Mouse (Mus musculus) olfactory bulb, adult 2 months (tissue): Measurements from ENCODE around the gene D430041D05Rik. TPM values are rescaled to one million over a fixed set of nuclear protein-coding genes. Genes with fewer than 3 reads are reported as not detected.
"Not testable (repeated sequence)": the region's sequence is repeated elsewhere in the genome, so short reads cannot be mapped to it uniquely, and the experiment has no call there.

ENCODE experiments used
- H3K27ac ChIP-seq: fragments of 200-500 bp; 2 replicates; pipeline ENCODE4 v1.5.1; 2012; ENCODE audit warnings: low read depth, low read length; ENCODE audit not compliant: insufficient read depth
- H3K4me1 ChIP-seq: fragments of 200-500 bp; 2 replicates; pipeline ENCODE4 v1.6.1; 2012; ENCODE audit warnings: low read length; ENCODE audit not compliant: control insufficient read depth, insufficient read depth
- H3K4me3 ChIP-seq: fragments of 200-500 bp; 2 replicates; pipeline ENCODE4 v1.5.1; 2012; ENCODE audit warnings: mild to moderate bottlenecking, low read depth, low read length, moderate library complexity; ENCODE audit not compliant: insufficient read depth
- CTCF ChIP-seq: fragments of 200-500 bp; IDR thresholded peaks from 2 replicates; pipeline ENCODE4 v1.5.1; 2012; ENCODE audit warnings: low read depth, mild to moderate bottlenecking, low read length, moderate library complexity; ENCODE audit not compliant: insufficient read depth
- POLR2A ChIP-seq: fragments of 200-500 bp; IDR thresholded peaks from 2 replicates; pipeline ENCODE4 v1.6.1; 2012; ENCODE audit warnings: mild to moderate bottlenecking, low read depth, low read length, moderate library complexity; ENCODE audit not compliant: insufficient read depth
- WGBS: fragments of 180-500 bp; shearing (Covaris S2); methylation state at CpG from one replicate; pipeline ENCODE4 v1.1.7; 2018; 5-methylcytosine and 5-hydroxymethylcytosine counted together
- polyA plus RNA-seq: library from polyadenylated mRNA; stranded (reverse); fragments of >200 nt; gene quantifications from 2 replicates; pipeline ENCODE4 v1.2.4, GENCODE M21; 2012; ENCODE audit warnings: low replicate concordance; ENCODE audit not compliant: missing spikeins, insufficient read depth, insufficient read length

D430041D05Rik gene
- polyA plus RNA-seq, 1 experiment: not detected

DNA sequence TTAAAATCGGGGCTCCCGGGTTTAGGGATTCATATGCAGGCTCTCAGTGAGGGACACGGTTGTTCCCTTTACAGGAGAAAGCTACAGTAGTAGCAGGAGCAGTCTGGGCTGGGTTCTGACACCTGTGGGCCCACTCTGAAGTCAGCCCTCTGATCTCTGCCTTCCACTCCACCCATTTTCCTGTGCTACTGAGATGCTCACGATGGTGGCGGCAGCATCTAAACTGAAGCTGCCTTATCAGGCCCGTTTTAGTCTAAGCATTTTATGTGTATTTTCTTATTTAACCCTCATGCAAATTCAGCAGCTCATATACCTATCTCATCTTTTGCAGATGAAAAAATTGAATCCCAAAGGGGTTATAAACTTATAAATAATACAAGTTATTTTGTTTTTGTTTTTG is 306.0 kb downstream of the D430041D05Rik start:
- TF ChIP-seq POLR2A (no peak), CTCF (no peak)
- Histone ChIP-seq H3K4me3 (no peak overlapping the region), H3K27ac (no peak overlapping the region), H3K4me1 (no peaks in the 10 kb centered on the region)
- 92% methylated on average over 6 of the region's 6 CpGs for WGBS

DNA sequence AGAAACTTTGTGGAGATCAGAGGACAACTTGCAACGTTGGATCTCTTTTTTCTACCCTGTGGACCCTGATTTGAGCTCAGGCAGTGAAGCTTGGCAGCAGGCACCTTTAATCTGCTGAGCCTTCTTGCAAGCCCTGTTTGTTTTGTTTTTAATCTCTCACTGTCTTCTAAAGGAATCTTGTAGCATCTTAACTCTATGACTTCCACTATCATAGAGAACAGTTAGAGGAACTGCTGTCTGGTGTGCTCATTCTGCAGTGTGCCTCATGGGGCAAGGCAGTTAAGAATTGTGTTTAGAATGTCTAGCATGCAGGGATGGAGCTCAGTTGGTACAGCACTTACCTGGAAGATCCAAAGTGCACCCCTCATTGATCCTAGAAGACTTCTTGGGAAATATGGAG is 310.9 kb downstream of the D430041D05Rik start:
- H3K4me1 ChIP-seq: no peaks in the 10 kb centered on the region
- no peak overlapping the region for H3K27ac ChIP-seq
- WGBS: 85% methylated on average over 1 of the region's 1 CpGs
- H3K4me3 ChIP-seq: no peak overlapping the region
- no peak for TF ChIP-seq CTCF
- TF ChIP-seq POLR2A: no peak

DNA sequence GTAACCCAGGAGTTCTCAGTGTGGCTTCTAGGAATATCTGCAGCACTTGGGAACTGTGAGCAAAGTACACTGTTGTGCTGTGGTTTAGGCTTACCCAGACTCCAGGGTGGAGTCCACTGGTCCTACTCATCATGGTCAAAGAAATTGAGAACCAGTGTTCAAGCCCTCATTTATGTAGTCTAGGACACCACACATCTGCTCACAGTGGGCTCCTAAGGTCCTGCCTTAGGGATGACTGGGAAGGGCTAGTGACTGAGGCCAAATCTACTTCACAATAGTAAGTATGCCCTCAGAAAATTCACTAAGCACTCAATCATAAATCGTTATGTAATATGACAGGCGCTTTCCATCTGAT is 311.6 kb downstream of the D430041D05Rik start:
- Histone ChIP-seq H3K27ac (no peak overlapping the region), H3K4me3 (no peak overlapping the region), H3K4me1 (no peaks in the 10 kb centered on the region)
- TF ChIP-seq CTCF (no peak), POLR2A (no peak)
- 97% methylated on average over 2 of the region's 2 CpGs for WGBS

DNA sequence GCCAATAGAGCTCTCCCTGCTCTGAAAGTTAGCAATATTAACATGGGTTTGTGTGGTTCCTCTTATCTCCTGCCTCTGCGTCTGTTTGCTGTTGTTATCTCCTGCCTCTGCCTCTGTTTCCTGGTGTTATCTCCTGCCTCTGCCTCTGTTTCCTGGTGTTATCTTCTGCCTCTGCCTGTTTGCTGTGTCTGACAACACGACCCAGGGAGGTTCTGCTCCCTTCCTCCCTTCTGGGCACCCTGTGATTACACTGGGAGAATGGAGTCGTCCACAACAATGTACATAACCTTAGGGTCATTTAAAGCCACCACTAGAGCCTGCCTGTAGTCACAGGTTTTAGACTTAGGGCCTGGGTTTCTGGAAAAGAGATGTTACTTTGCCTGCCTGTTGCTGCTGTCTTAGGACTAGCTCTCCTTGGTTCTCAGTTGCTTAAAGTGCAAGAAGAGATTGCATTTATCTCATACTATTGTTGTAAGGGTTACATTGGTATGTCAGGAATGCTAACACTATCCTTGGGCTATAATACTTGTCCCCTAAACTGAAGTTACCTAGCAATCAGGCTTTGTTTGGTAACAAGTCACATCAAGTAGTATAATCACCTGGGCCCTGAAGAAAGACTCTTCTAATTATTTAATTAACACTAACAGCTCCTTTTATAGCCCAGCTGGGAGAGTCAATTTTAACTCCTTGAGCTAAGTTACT is 312.1 kb downstream of the D430041D05Rik start:
- Histone ChIP-seq H3K4me3 (no peak overlapping the region), H3K4me1 (no peaks in the 10 kb centered on the region), H3K27ac (no peak overlapping the region)
- WGBS: 71% methylated on average over 3 of the region's 3 CpGs
- no peak for TF ChIP-seq CTCF
- no peak for TF ChIP-seq POLR2A

DNA sequence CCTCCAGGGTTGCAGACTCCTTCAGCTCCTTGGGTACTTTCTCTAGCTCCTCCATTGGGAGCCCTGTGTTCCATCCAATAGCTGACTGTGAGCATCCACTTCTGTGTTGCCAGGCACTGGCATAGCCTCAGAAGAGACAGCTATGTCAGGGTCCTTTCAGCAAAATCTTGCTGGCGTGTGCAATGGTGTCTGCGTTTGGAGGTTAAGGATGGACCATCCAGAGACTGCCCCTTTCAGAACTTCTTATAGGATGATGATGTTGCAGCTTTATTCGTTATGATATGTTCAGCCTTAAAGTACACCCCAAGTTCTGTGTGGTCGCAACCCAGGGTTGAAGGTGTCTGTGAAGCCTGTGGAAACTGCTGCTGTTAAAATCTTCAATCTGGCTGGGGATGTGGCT is 313.4 kb downstream of the D430041D05Rik start:
- not testable (repeated sequence) for H3K27ac ChIP-seq, H3K4me1 ChIP-seq, H3K4me3 ChIP-seq
- WGBS: 97% methylated on average over 4 of the region's 4 CpGs

DNA sequence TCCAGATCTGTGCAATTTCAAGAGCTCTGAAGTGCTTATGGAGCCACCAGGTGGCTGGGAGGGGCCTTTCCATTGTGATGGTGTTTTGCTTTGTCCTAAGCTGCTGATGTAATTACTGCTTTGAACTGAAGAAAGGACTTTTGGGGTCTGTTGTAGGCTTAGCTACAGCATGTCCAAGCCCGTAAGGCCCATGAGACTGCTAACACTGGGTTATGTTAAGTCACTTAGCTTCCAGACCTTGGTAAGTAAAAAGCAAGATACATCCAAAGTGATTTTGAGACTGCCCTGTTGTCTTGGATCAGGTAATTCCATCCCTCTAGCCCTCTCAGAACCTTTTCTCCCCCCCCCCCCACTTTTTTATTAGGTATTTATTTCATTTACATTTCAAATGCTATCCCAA is 314.0 kb downstream of the D430041D05Rik start:
- 92% methylated on average over 1 of the region's 1 CpGs for WGBS
- not testable (repeated sequence) for H3K27ac ChIP-seq, H3K4me1 ChIP-seq, H3K4me3 ChIP-seq

DNA sequence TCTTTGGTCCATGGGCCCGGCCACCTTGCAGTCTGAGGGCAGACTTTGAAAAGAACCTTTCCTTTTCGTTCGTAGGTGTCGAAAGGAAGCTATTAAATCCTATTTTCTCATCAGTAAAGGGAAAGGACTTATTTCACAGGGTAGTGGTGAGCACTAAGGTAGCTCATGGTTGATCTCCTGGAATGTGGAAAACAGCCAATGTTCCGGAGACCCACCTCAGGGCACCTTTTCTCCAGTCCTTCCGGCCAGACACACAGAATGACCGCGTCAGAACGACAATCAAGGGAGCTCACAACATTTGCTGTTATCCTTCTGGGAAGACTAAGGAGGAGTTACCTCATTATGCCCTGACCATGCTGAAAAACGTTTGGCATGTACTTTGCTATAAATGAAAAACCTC is 314.6 kb downstream of the D430041D05Rik start:
- H3K27ac ChIP-seq: 0 out of 2 replicates have a peak overlapping the region, but pooled peaks have one; percentile 36
- no peaks in the 10 kb centered on the region for H3K4me1 ChIP-seq
- peak overlapping the region; percentile 39 for H3K4me3 ChIP-seq
- 68% methylated on average over 10 of the region's 10 CpGs for WGBS
- TF ChIP-seq POLR2A (no peak), CTCF (no peak)

DNA sequence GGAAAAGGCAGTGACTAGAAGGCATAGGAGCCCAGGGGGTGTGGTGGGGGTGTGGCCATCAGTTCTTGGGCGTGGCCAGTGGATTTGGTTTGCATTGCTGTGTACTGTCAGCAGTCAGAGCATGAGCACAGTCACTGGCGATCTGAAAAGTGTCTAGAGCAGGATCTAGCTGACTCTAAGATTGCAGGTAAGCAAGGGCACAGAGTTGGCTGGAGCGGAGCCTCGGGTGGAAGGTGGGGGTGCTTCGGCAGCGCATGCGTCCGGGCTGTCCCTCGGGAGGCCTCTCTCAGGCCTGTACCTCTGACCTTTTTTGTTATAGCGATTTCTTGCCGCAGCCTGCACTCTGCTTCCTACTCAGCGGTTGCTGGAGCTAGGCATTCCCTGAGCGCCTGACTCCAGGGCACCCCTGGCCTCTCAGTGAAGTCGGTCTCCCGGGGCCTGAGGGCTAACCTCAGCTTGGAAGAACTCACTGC is 315.0 kb downstream of the D430041D05Rik start, which contains the start of gene Cd59a:
TSS of gene Cd59a (plus strand) at position 61 of the 473 bp plus-strand sequence.
- Histone ChIP-seq H3K4me1 (no peaks in the 10 kb centered on the region), H3K4me3 (peak within 1 kb of the TSS; percentile 39), H3K27ac (0 out of 2 replicates have a peak within 1 kb of the TSS, but pooled peaks have one; percentile 36)
- 21% methylated on average over 15 of the region's 15 CpGs for whole genome bisulfite sequencing
- no peak for TF ChIP-seq POLR2A
- no peak for TF ChIP-seq CTCF

DNA sequence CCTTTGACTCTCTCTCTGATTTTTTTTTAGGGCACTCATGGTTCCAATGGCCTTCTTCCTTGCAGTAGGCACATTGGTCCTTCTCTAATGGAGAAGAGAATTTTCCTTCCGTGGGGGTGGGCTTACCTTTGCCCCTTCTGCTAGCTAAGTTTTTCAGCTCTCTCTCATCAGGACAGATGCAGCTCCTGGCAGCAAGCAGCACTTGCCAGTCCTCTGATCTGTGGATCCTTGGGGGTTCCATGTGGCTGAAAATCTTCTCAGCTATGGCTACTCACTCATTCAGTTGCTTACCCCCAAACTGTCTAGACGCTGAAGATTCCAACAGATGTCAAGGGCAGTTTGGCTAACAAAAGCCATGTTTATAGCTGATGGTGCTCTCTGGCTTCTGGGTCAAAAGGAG is 317.5 kb downstream of the D430041D05Rik start:
- TF ChIP-seq CTCF (no peak), POLR2A (no peak)
- 87% methylated on average over 2 of the region's 2 CpGs for WGBS
- no peaks in the 10 kb centered on the region for H3K4me1 ChIP-seq
- no peak overlapping the region for H3K4me3 ChIP-seq
- no peak overlapping the region for H3K27ac ChIP-seq

Other genes starting within 250 kb of the D430041D05Rik start
- 61.3 TPM in 1 of 2 replicates, not detected in the other for gene Hipk3, start 83.4 kb upstream of the D430041D05Rik start, polyA plus RNA-seq
- gene Cstf3, start 179.5 kb upstream of the D430041D05Rik start, polyA plus RNA-seq: not detected in 2 replicates